Mouse (Mus musculus) left cerebral cortex, postnatal 10 days (tissue): ENCODE results near the gene Necab3. TPM values are rescaled to one million over a fixed set of nuclear protein-coding genes. Genes with fewer than 3 reads are reported as not detected.

Experiments used
- DNase-seq, 2 experiments: peaks; one replicate each; pipeline ENCODE4 v3.0.0; 2021 to 2022; ENCODE audit warnings: low spot score in 2 of 2, mixed read lengths in 1 of 2; ENCODE audit errors: extremely low spot score in 1 of 2
- intact Hi-C: fragments of 180-260 bp; cut with DNase I; formaldehyde crosslinking; loops from one replicate; pipeline ENCODE4 v1.15.1; 2025
- total RNA-seq, 2 experiments: library from RNA; stranded (reverse); gene quantifications; 2 replicates each; pipeline ENCODE4 v1.2.3; 2021

Gene Necab3
- total RNA-seq: 10 to 100 TPM; 59.5 to 63.2 TPM

DNA sequence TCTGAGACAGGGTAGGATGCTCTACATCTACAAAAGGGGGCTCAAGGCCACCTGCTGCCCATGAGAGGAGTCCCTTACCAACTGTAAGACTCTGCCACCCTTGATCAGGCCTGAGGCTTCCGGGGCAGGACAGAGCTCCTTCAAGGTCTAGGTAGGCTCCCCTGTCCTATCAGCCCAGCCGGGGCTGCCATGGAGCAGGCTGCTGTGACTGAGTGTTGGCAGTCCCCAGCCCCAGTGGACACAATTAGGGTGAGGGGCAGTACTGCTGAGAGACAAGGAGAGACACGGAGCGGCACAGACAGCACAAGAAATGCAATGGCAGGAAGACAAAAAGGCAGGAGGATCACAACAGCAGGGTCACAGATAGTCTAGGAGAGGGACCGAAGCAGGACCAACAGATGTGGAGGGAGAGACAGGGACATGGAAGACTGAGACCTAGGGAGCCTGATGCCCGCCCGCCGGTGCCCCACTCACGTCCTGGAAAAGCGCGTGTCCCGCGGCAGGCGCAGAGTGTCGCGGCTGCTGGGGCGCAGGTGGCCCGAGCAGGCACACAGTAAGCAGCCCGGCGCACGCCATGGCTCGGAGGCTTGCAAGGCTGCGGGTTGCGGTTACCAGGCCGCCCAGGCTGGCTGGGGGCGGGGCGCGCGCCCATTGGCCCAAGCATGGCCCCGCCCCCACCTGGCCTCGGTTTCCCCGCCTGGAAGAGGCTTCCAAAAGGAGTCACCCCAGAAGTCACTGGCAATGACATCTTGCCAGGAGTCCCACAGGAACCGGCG, at the start of gene Necab3:
Gene Necab3 (minus strand): TSS at position 627 of the 776 bp plus-strand sequence.
- intact Hi-C loops: loop anchor here (10.0 kb wide), 1 partner anchor 56 kb away; the partner anchor contains the start of genes 4930519P11Rik and Zfp341
- DNase-seq: peak in 1 of 2 experiments; percentile 78

- intact Hi-C loops: no loop called here
- DNase-seq: no peak
Measured at GRCm38 (mm10) chr2:154606965-154607364, 48.3 kb upstream of the Necab3 start.

DNA sequence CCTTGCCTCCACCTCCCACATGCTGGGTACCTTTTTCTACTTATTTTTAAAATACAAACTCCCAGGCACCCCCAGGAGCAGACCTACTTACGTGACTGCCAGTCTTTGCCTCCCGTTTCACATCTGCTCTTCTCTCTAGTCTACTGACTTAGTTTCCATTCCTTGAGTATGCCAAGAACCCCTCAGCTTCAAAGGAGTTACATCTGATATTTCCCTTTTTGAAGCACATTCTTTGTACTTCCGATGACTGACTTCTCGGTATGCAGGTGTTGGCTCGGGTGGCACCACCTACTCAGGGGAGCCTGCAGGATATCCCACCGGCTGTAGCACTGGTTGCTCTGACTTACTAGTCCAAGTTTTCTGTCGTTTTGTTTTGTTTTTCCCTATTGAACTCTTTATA, 45.5 kb upstream of the Necab3 start:
- intact Hi-C loops: no loop called here
- DNase-seq: no peak

- peak; percentile 97 to 99 for DNase-seq
- intact Hi-C loops: no loop called here
Measured at GRCm38 (mm10) chr2:154603638-154604153, 45.0 kb upstream of the Necab3 start, which contains the start of gene Pxmp4. Gene Pxmp4 (minus strand): TSS chr2:154603708.

- no peak for DNase-seq
- intact Hi-C loops: no loop called here
Measured at GRCm38 (mm10) chr2:154603007-154603637, 44.4 kb upstream of the Necab3 start.

- intact Hi-C loops: no loop called here
- DNase-seq: no peak
Measured at GRCm38 (mm10) chr2:154601324-154601723, 42.6 kb upstream of the Necab3 start.

DNA sequence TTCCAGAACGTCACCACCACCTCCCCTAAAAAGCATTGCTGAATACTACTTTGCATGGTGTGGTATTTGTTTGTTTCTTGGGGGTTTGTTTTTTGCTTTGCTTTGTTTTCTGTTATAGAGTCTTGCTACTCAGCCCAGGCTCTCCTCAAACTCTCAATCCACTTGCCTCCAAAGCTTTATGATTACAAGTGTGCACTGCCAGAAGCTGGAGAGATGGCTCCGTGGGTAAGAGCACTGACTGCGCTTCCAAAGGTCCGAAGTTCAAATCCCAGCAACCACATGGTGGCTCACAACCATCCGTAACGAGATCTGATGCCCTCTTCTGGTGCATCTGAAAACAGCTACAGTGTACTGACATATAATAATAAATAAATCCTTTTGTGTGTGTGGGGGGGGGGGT, 41.9 kb upstream of the Necab3 start:
- intact Hi-C loops: no loop called here
- DNase-seq: no peak

- intact Hi-C loops: no loop called here
- no peak for DNase-seq
Measured at GRCm38 (mm10) chr2:154597399-154597798, 38.7 kb upstream of the Necab3 start.

GRCm38 (mm10) chr2:154595775-154596174, 37.1 kb upstream of the Necab3 start:
- DNase-seq: no peak
- intact Hi-C loops: no loop called here

- intact Hi-C loops: no loop called here
Measured at GRCm38 (mm10) chr2:154593025-154593424, 34.3 kb upstream of the Necab3 start.

GRCm38 (mm10) chr2:154591239-154591638, 32.5 kb upstream of the Necab3 start:
- no peak for DNase-seq
- intact Hi-C loops: no loop called here

More at GRCm38 (mm10) chr2:154593025-154593424, 34.3 kb upstream of the Necab3 start:
- DNase-seq: peak in 1 of 2 experiments; percentile 28

GRCm38 (mm10) chr2:154589051-154589450, 30.4 kb upstream of the Necab3 start:
- peak in 1 of 2 experiments; percentile 36 for DNase-seq
- intact Hi-C loops: no loop called here

DNA sequence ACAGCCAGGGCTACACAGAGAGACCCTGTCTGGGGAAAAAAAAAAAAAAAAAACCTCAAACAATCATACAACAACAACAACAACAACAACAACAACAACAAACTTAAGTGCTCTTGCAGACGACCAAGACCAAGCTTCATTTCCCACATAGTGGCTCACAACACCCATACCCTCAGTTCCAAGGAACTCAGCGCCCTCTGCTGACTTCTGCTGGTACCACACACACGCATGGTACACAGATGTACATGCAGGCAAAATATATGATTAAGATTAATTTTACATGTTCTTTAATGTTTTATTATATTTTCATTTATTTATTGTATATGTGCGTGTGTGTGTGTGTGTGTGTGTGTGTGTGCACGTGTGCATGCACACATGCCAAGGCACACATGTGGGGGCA, 27.7 kb upstream of the Necab3 start:
- intact Hi-C loops: no loop called here
- peak; percentile 38 to 64 for DNase-seq

GRCm38 (mm10) chr2:154584931-154585601, 26.4 kb upstream of the Necab3 start:
- intact Hi-C loops: no loop called here
- no peak for DNase-seq

- intact Hi-C loops: no loop called here
- DNase-seq: peak; percentile 83 to 93
Measured at GRCm38 (mm10) chr2:154583906-154584872, 25.5 kb upstream of the Necab3 start.

- no peak for DNase-seq
- intact Hi-C loops: no loop called here
Measured at GRCm38 (mm10) chr2:154581421-154581820, 22.7 kb upstream of the Necab3 start.

DNA sequence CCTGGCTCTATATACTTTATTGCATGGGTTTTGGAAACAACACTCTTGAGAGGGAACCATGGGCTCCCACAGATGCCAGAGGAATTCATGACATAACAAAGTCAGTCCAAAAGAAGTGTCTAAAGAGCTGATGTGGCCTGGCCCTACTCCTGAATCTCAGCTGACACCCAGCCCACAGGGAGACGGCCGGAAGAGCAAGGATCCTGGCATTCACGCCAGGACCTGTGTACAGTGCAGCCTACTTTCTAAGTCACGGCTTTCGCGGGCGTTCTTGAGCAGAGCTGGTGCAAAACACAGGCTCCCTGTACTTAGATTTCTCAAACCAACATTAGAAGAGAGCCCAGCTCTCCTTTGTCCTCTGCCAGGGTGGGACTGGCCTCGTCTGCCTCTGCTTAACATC, 21.9 kb upstream of the Necab3 start:
- intact Hi-C loops: no loop called here

DNA sequence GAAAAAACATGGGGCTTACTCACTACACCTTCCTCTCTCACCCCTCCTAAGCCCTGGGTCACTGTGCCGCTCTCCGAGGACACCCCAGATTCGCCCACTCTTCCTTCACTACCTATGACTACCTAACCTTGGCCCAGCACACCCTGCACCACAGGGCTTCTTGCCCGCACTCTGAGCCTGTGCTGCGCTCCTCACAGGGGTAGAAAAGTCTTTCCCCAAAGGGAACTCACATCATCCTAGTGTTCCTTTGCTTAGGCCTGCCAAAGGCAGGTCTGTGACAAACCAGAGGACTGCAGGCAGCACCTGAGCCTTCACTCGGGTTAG, 19.0 kb upstream of the Necab3 start:
- intact Hi-C loops: no loop called here
- no peak for DNase-seq

More for the DNA sequence above, 21.9 kb upstream of the Necab3 start:
- DNase-seq: no peak
